Mouse (Mus musculus) intestine, embryonic 14.5 days (tissue): ENCODE data around the gene Abcc4. TPM values are rescaled to one million over a fixed set of nuclear protein-coding genes. Genes with fewer than 3 reads are reported as not detected.
A peak's percentile ranks its signal among the peaks of the same experiment; 100 is the strongest.

Experiments used
- ATAC-seq: fragments of 200-750 bp; cut with Nextera tagmentation; replicated peaks from 2 replicates; pipeline ENCODE4 v1.8.0; 2017; ENCODE audit warnings: low read depth, moderate number of reproducible peaks, moderate TSS enrichment, moderate library complexity; ENCODE audit not compliant: low FRiP score, low TSS enrichment
- DNase-seq: peaks from one replicate; pipeline ENCODE4 v3.0.0-alpha.2; 2018; ENCODE audit warnings: low spot score
- H3K27ac ChIP-seq: fragments of 300-500 bp; sonication (generic); 2 replicates; pipeline ENCODE4 v1.5.1; 2014; ENCODE audit warnings: low read depth, mild to moderate bottlenecking, control low read depth
- H3K27me3 ChIP-seq: fragments of 300-500 bp; sonication (generic); replicated peaks from 2 replicates; pipeline ENCODE4 v1.6.1; 2014; ENCODE audit warnings: low read length, control low read depth; ENCODE audit not compliant: control insufficient read depth, insufficient read depth
- H3K36me3 ChIP-seq: fragments of 300-500 bp; sonication (generic); 2 replicates; pipeline ENCODE4 v1.6.1; 2014; ENCODE audit warnings: low read length, control low read depth; ENCODE audit not compliant: control insufficient read depth, insufficient read depth
- H3K4me1 ChIP-seq: fragments of 300-500 bp; sonication (generic); replicated peaks from 2 replicates; pipeline ENCODE4 v1.6.1; 2014; ENCODE audit warnings: low read length, control low read depth, mixed read lengths; ENCODE audit not compliant: control insufficient read depth, insufficient read depth
- H3K4me2 ChIP-seq: fragments of 300-500 bp; sonication (generic); 2 replicates; pipeline ENCODE4 v1.6.1; 2014; ENCODE audit warnings: low read length
- H3K4me3 ChIP-seq: fragments of 300-500 bp; sonication (generic); 2 replicates; pipeline ENCODE4 v1.5.1; 2014; ENCODE audit warnings: low read depth, low read length, control low read depth, mixed read lengths
- H3K9ac ChIP-seq: fragments of 300-500 bp; sonication (generic); 2 replicates; pipeline ENCODE4 v1.6.1; 2014; ENCODE audit warnings: mild to moderate bottlenecking, low read length
- H3K9me3 ChIP-seq: fragments of 300-500 bp; sonication (generic); 2 replicates; pipeline ENCODE4 v1.6.1; 2016; ENCODE audit warnings: low read length, control low read depth; ENCODE audit not compliant: control insufficient read depth
- WGBS: fragments of 180-500 bp; shearing (Covaris S2); extraction: QIAGEN DNeasy Blood & Tissue Kit; methylation state at CpG from one replicate; pipeline ENCODE4 v1.1.7; 2014; 5-methylcytosine and 5-hydroxymethylcytosine counted together
- polyA plus RNA-seq: library from polyadenylated mRNA; unstranded; fragments of >200 nt; fragmentation: Nextera tagmentation; extraction: Ambion mirVana; gene quantifications from 2 replicates; pipeline ENCODE4 v1.2.1, GENCODE M21; 2014

The Abcc4 gene
- polyA plus RNA-seq, 1 experiment from 2014 or later, result 4.4 TPM

- Histone ChIP-seq H3K9ac (no peak overlapping the region), H3K4me3 (peak overlapping the region; percentile 42), H3K4me2 (peak overlapping the region; percentile 94), H3K27me3 (peaks cover 38% of the 10 kb centered on the region), H3K9me3 (peaks cover 3% of the 10 kb centered on the region; the same call in 1 of the 2 replicates), H3K4me1 (0 out of 2 replicates have a peak, but pooled peaks cover 4% of the 10 kb centered on the region), H3K27ac (no peak overlapping the region), H3K36me3 (no peaks in the 10 kb centered on the region)
- ATAC-seq, result 0 out of 2 replicates have a peak, but pooled peaks have one; percentile 40
- DNase-seq, result no peak
- WGBS, result 16% methylated on average over 26 of the region's 26 CpGs
These were observed 231.6 kb downstream of the Abcc4 start for GRCm38 (mm10) chr14:118474226-118475099.

GRCm38 (mm10) chr14:118473831-118474193, 232.2 kb downstream of the Abcc4 start:
- Histone ChIP-seq H3K9ac (peak overlapping the region; percentile 16; the same call in 1 of the 2 replicates), H3K27ac (no peak overlapping the region), H3K4me2 (peak overlapping the region; percentile 94), H3K36me3 (no peaks in the 10 kb centered on the region), H3K4me3 (peak overlapping the region; percentile 42), H3K9me3 (peaks cover 3% of the 10 kb centered on the region; the same call in 1 of the 2 replicates), H3K4me1 (0 out of 2 replicates have a peak, but pooled peaks cover 4% of the 10 kb centered on the region), H3K27me3 (peaks cover 38% of the 10 kb centered on the region)
- ATAC-seq, result peak; percentile 72; the same call in 1 of the 2 replicates
- peak; percentile 82 for DNase-seq
- under 1% methylated on average over 34 of the region's 37 CpGs for WGBS

- H3K4me3 ChIP-seq, result peak overlapping the region; percentile 42
- 9% methylated on average over 20 of the region's 20 CpGs for WGBS
- peak; percentile 53 for DNase-seq
These were observed 232.7 kb downstream of the Abcc4 start for GRCm38 (mm10) chr14:118473188-118473830.

GRCm38 (mm10) chr14:118465331-118465730, 240.7 kb downstream of the Abcc4 start:
- Histone ChIP-seq H3K4me2 (no peak overlapping the region), H3K36me3 (no peaks in the 10 kb centered on the region), H3K4me1 (no peaks in the 10 kb centered on the region), H3K9ac (no peak overlapping the region), H3K27ac (no peak overlapping the region), H3K9me3 (no peaks in the 10 kb centered on the region), H3K27me3 (no peaks in the 10 kb centered on the region), H3K4me3 (no peak overlapping the region)
- WGBS, result 74% methylated on average over 2 of the region's 2 CpGs
- DNase-seq (no peak), ATAC-seq (no peak)

More at GRCm38 (mm10) chr14:118473188-118473830, 232.7 kb downstream of the Abcc4 start:
- Histone ChIP-seq H3K4me2 (peak overlapping the region; percentile 94), H3K4me1 (0 out of 2 replicates have a peak, but pooled peaks cover 4% of the 10 kb centered on the region), H3K27me3 (peaks cover 38% of the 10 kb centered on the region), H3K9ac (peak overlapping the region; percentile 16; the same call in 1 of the 2 replicates), H3K27ac (no peak overlapping the region), H3K36me3 (no peaks in the 10 kb centered on the region), H3K9me3 (peaks cover 3% of the 10 kb centered on the region; the same call in 1 of the 2 replicates)
- peak; percentile 60; the same call in 1 of the 2 replicates for ATAC-seq

- Histone ChIP-seq H3K9me3 (no peaks in the 10 kb centered on the region), H3K9ac (no peak overlapping the region), H3K4me3 (no peak overlapping the region), H3K27me3 (no peaks in the 10 kb centered on the region), H3K4me2 (no peak overlapping the region), H3K4me1 (no peaks in the 10 kb centered on the region), H3K27ac (no peak overlapping the region), H3K36me3 (no peaks in the 10 kb centered on the region)
- ATAC-seq (no peak), DNase-seq (no peak)
- 74% methylated on average over 3 of the region's 3 CpGs for WGBS
These were observed 241.6 kb downstream of the Abcc4 start for GRCm38 (mm10) chr14:118464401-118464800.

- no peak for ATAC-seq
- no peaks in the 10 kb centered on the region for H3K36me3 ChIP-seq
- no peak overlapping the region for H3K9ac ChIP-seq
- 80% methylated on average over 4 of the region's 4 CpGs for WGBS
- no peaks in the 10 kb centered on the region for H3K9me3 ChIP-seq
- no peak overlapping the region for H3K4me3 ChIP-seq
- no peak overlapping the region for H3K27ac ChIP-seq
- no peaks in the 10 kb centered on the region for H3K4me1 ChIP-seq
- no peak overlapping the region for H3K4me2 ChIP-seq
- no peak for DNase-seq
- H3K27me3 ChIP-seq, result no peaks in the 10 kb centered on the region
These were observed 253.4 kb downstream of the Abcc4 start for GRCm38 (mm10) chr14:118452572-118452971.

- 70% methylated on average over 8 of the region's 8 CpGs for WGBS
- ATAC-seq, result no peak
- peaks cover 58% of the 10 kb centered on the region for H3K27me3 ChIP-seq
These were observed 265.9 kb downstream of the Abcc4 start for GRCm38 (mm10) chr14:118440155-118440554.

GRCm38 (mm10) chr14:118437156-118437931, 268.7 kb downstream of the Abcc4 start:
- no peak overlapping the region for H3K9ac ChIP-seq
- DNase-seq (peak; percentile 81), ATAC-seq (peak; percentile 62)
- under 1% methylated on average over 34 of the region's 36 CpGs for WGBS
- 0 out of 2 replicates have a peak, but pooled peaks cover 7% of the 10 kb centered on the region for H3K4me1 ChIP-seq
- no peaks in the 10 kb centered on the region for H3K9me3 ChIP-seq
- no peak overlapping the region for H3K27ac ChIP-seq
- peak overlapping the region; percentile 80 for H3K4me2 ChIP-seq
- H3K4me3 ChIP-seq, result peak overlapping the region; percentile 44
- H3K36me3 ChIP-seq, result no peaks in the 10 kb centered on the region
- H3K27me3 ChIP-seq, result peaks cover 77% of the 10 kb centered on the region

More at GRCm38 (mm10) chr14:118440155-118440554, 265.9 kb downstream of the Abcc4 start:
- Histone ChIP-seq H3K4me1 (0 out of 2 replicates have a peak, but pooled peaks cover 7% of the 10 kb centered on the region), H3K9ac (no peak overlapping the region), H3K4me3 (no peak overlapping the region), H3K4me2 (no peak overlapping the region), H3K9me3 (no peaks in the 10 kb centered on the region), H3K36me3 (no peaks in the 10 kb centered on the region), H3K27ac (no peak overlapping the region)
- no peak for DNase-seq
